Mouse (Mus musculus) kidney, embryonic 16.5 days (tissue): ENCODE results near the gene Astn2. TPM values are rescaled to one million over a fixed set of nuclear protein-coding genes. Genes with fewer than 3 reads are reported as not detected.

Experiments
- ATAC-seq: fragments of 200-750 bp; cut with Nextera tagmentation; 2 replicates; pipeline ENCODE4 v1.8.0; 2017; ENCODE audit warnings: moderate TSS enrichment; ENCODE audit not compliant: low FRiP score, low TSS enrichment
- H3K27ac ChIP-seq: fragments of 300-500 bp; sonication (generic); 2 replicates; pipeline ENCODE4 v1.5.1; 2014; ENCODE audit warnings: low read length
- H3K27me3 ChIP-seq: fragments of 300-500 bp; sonication (generic); 2 replicates; pipeline ENCODE4 v1.6.1; 2014; ENCODE audit warnings: low read length, control low read depth, mixed read lengths; ENCODE audit not compliant: insufficient read depth
- H3K36me3 ChIP-seq: fragments of 300-500 bp; sonication (generic); 2 replicates; pipeline ENCODE4 v1.6.1; 2014; ENCODE audit warnings: low read length, control low read depth, mixed read lengths; ENCODE audit not compliant: insufficient read depth
- H3K4me1 ChIP-seq: fragments of 300-500 bp; sonication (generic); 2 replicates; pipeline ENCODE4 v1.6.1; 2014; ENCODE audit warnings: low read length, control low read depth, mixed read lengths; ENCODE audit not compliant: insufficient read depth
- H3K4me2 ChIP-seq: fragments of 300-500 bp; sonication (generic); replicated peaks from 2 replicates; pipeline ENCODE4 v1.6.1; 2014; ENCODE audit warnings: low read depth, low read length
- H3K4me3 ChIP-seq: fragments of 300-500 bp; sonication (generic); 2 replicates; pipeline ENCODE4 v1.5.1; 2014; ENCODE audit warnings: mild to moderate bottlenecking, low read length
- H3K9ac ChIP-seq: fragments of 300-500 bp; sonication (generic); replicated peaks from 2 replicates; pipeline ENCODE4 v1.6.1; 2014; ENCODE audit warnings: low read length
- H3K9me3 ChIP-seq: fragments of 300-500 bp; sonication (generic); 2 replicates; pipeline ENCODE4 v1.6.1; 2016; ENCODE audit warnings: low read length, control low read depth
- WGBS: fragments of 180-500 bp; shearing (Covaris S2); extraction: QIAGEN DNeasy Blood & Tissue Kit; methylation state at CpG from one replicate; pipeline ENCODE4 v1.1.7; 2014; 5-methylcytosine and 5-hydroxymethylcytosine counted together
- polyA plus RNA-seq: library from polyadenylated mRNA; unstranded; fragments of >200 nt; fragmentation: Nextera tagmentation; extraction: Ambion mirVana; gene quantifications from 2 replicates; pipeline ENCODE4 v1.2.1, GENCODE M21; 2015

Astn2 gene
- polyA plus RNA-seq, 1 experiment from 2014 or later: 0.11 TPM

GRCm38 (mm10) chr4:65904963-65905362 lies 499.4 kb downstream of the Astn2 start:
- H3K9ac ChIP-seq: no peak overlapping the region
- no peak for ATAC-seq
- WGBS: 85% methylated on average over 2 of the region's 2 CpGs

GRCm38 (mm10) chr4:65896092-65897027 lies 508.1 kb downstream of the Astn2 start:
- no peak overlapping the region for H3K27ac ChIP-seq
- no peak overlapping the region for H3K4me2 ChIP-seq
- no peaks in the 10 kb centered on the region for H3K4me1 ChIP-seq
- WGBS: 46% methylated on average over 5 of the region's 5 CpGs
- no peaks in the 10 kb centered on the region for H3K9me3 ChIP-seq
- H3K36me3 ChIP-seq: no peaks in the 10 kb centered on the region
- no peak overlapping the region for H3K9ac ChIP-seq
- H3K4me3 ChIP-seq: no peak overlapping the region
- H3K27me3 ChIP-seq: no peaks in the 10 kb centered on the region
- 0 out of 2 replicates have a peak, but pooled peaks have one; percentile 42 for ATAC-seq

More at GRCm38 (mm10) chr4:65904963-65905362, 499.4 kb downstream of the Astn2 start:
- H3K27me3 ChIP-seq: no peaks in the 10 kb centered on the region
- H3K36me3 ChIP-seq: no peaks in the 10 kb centered on the region
- H3K4me1 ChIP-seq: no peaks in the 10 kb centered on the region
- H3K4me2 ChIP-seq: no peak overlapping the region
- no peak overlapping the region for H3K4me3 ChIP-seq
- no peak overlapping the region for H3K27ac ChIP-seq
- no peaks in the 10 kb centered on the region for H3K9me3 ChIP-seq

- H3K9me3 ChIP-seq: no peaks in the 10 kb centered on the region
- H3K4me1 ChIP-seq: no peaks in the 10 kb centered on the region
- H3K4me3 ChIP-seq: no peak overlapping the region
- H3K9ac ChIP-seq: no peak overlapping the region
- no peaks in the 10 kb centered on the region for H3K36me3 ChIP-seq
- no peak overlapping the region for H3K27ac ChIP-seq
- no peaks in the 10 kb centered on the region for H3K27me3 ChIP-seq
- ATAC-seq: no peak
- 42% methylated on average over 5 of the region's 5 CpGs for WGBS
- no peak overlapping the region for H3K4me2 ChIP-seq
These were observed 515.9 kb downstream of the Astn2 start for GRCm38 (mm10) chr4:65888332-65888993.

GRCm38 (mm10) chr4:65886862-65887261 lies 517.5 kb downstream of the Astn2 start:
- H3K4me1 ChIP-seq: no peaks in the 10 kb centered on the region
- 66% methylated on average over 1 of the region's 1 CpGs for WGBS
- no peaks in the 10 kb centered on the region for H3K27me3 ChIP-seq
- H3K9me3 ChIP-seq: no peaks in the 10 kb centered on the region
- no peaks in the 10 kb centered on the region for H3K36me3 ChIP-seq
- no peak overlapping the region for H3K4me2 ChIP-seq
- no peak for ATAC-seq
- no peak overlapping the region for H3K4me3 ChIP-seq
- H3K27ac ChIP-seq: no peak overlapping the region
- no peak overlapping the region for H3K9ac ChIP-seq

- Histone ChIP-seq H3K27me3 (no peaks in the 10 kb centered on the region), H3K27ac (no peak overlapping the region), H3K4me2 (no peak overlapping the region), H3K4me3 (no peak overlapping the region), H3K36me3 (no peaks in the 10 kb centered on the region), H3K4me1 (no peaks in the 10 kb centered on the region), H3K9me3 (no peaks in the 10 kb centered on the region), H3K9ac (no peak overlapping the region)
- WGBS: 77% methylated on average over 3 of the region's 3 CpGs
- no peak for ATAC-seq
These were observed 518.5 kb downstream of the Astn2 start for GRCm38 (mm10) chr4:65885921-65886320.

- H3K4me3 ChIP-seq: no peak overlapping the region
- no peaks in the 10 kb centered on the region for H3K9me3 ChIP-seq
- H3K4me1 ChIP-seq: no peaks in the 10 kb centered on the region
- H3K36me3 ChIP-seq: no peaks in the 10 kb centered on the region
- no peak overlapping the region for H3K4me2 ChIP-seq
- H3K27ac ChIP-seq: no peak overlapping the region
- ATAC-seq: no peak
- no peaks in the 10 kb centered on the region for H3K27me3 ChIP-seq
- no peak overlapping the region for H3K9ac ChIP-seq
- 60% methylated on average over 2 of the region's 2 CpGs for WGBS
These were observed 530.1 kb downstream of the Astn2 start for GRCm38 (mm10) chr4:65874236-65874781.

- no peaks in the 10 kb centered on the region for H3K27me3 ChIP-seq
- no peak overlapping the region for H3K4me2 ChIP-seq
- no peak for ATAC-seq
- no peaks in the 10 kb centered on the region for H3K9me3 ChIP-seq
- no peak overlapping the region for H3K9ac ChIP-seq
- no peaks in the 10 kb centered on the region for H3K4me1 ChIP-seq
- no peaks in the 10 kb centered on the region for H3K36me3 ChIP-seq
- no peak overlapping the region for H3K27ac ChIP-seq
- no peak overlapping the region for H3K4me3 ChIP-seq
These were observed 539.9 kb downstream of the Astn2 start for GRCm38 (mm10) chr4:65864551-65864950.

- 71% methylated on average over 2 of the region's 2 CpGs for WGBS
- Histone ChIP-seq H3K27me3 (no peaks in the 10 kb centered on the region), H3K27ac (no peak overlapping the region), H3K9me3 (no peaks in the 10 kb centered on the region), H3K9ac (no peak overlapping the region), H3K4me2 (no peak overlapping the region), H3K4me1 (no peaks in the 10 kb centered on the region), H3K4me3 (no peak overlapping the region), H3K36me3 (no peaks in the 10 kb centered on the region)
- no peak for ATAC-seq
These were observed 561.2 kb downstream of the Astn2 start for GRCm38 (mm10) chr4:65843191-65843590.

- no peak for ATAC-seq
- no peak overlapping the region for H3K4me2 ChIP-seq
- no peaks in the 10 kb centered on the region for H3K27me3 ChIP-seq
- no peaks in the 10 kb centered on the region for H3K9me3 ChIP-seq
- no peak overlapping the region for H3K4me3 ChIP-seq
- H3K36me3 ChIP-seq: no peaks in the 10 kb centered on the region
- H3K9ac ChIP-seq: no peak overlapping the region
- H3K27ac ChIP-seq: no peak overlapping the region
- 73% methylated on average over 9 of the region's 9 CpGs for WGBS
- no peaks in the 10 kb centered on the region for H3K4me1 ChIP-seq
These were observed 564.8 kb downstream of the Astn2 start for GRCm38 (mm10) chr4:65839550-65840000.
